Mouse (Mus musculus) forebrain, postnatal 0 days (tissue): ENCODE results near the gene 2410015M20Rik. TPM values are rescaled to one million over a fixed set of nuclear protein-coding genes. Genes with fewer than 3 reads are reported as not detected.
"Not testable (repeated sequence)": the region's sequence is repeated elsewhere in the genome, so short reads cannot be mapped to it uniquely, and the experiment has no call there.

Source experiments
- ATAC-seq: fragments of 200-750 bp; cut with Nextera tagmentation; 2 replicates; pipeline ENCODE4 v1.8.0; 2017; ENCODE audit warnings: mild to moderate bottlenecking, moderate library complexity
- DNase-seq: peaks from one replicate; pipeline ENCODE4 v3.0.0-alpha.2; 2015
- H3K27ac ChIP-seq: fragments of 300-500 bp; sonication (generic); 2 replicates; pipeline ENCODE4 v1.5.1; 2014; ENCODE audit warnings: low read depth, mild to moderate bottlenecking, antibody characterized with exemption, low read length, moderate library complexity, mixed read lengths
- H3K27me3 ChIP-seq: fragments of 300-500 bp; sonication (generic); 2 replicates; pipeline ENCODE4 v1.6.1; 2014; ENCODE audit warnings: mild to moderate bottlenecking, low read length, mixed read lengths; ENCODE audit not compliant: insufficient read depth
- H3K36me3 ChIP-seq: fragments of 300-500 bp; sonication (generic); 2 replicates; pipeline ENCODE4 v1.6.1; 2014; ENCODE audit warnings: mild to moderate bottlenecking, moderate library complexity; ENCODE audit not compliant: insufficient read depth
- H3K4me1 ChIP-seq: fragments of 300-500 bp; sonication (generic); 2 replicates; pipeline ENCODE4 v1.6.1; 2014; ENCODE audit warnings: antibody characterized with exemption; ENCODE audit not compliant: insufficient read depth
- H3K4me2 ChIP-seq: fragments of 300-500 bp; sonication (generic); 2 replicates; pipeline ENCODE4 v1.6.1; 2014; ENCODE audit warnings: low read depth, mild to moderate bottlenecking, moderate library complexity
- H3K4me3 ChIP-seq: fragments of 300-500 bp; sonication (generic); 2 replicates; pipeline ENCODE4 v1.5.1; 2014; ENCODE audit warnings: low read depth, low read length, mixed read lengths
- H3K9ac ChIP-seq: fragments of 300-500 bp; sonication (generic); 2 replicates; pipeline ENCODE4 v1.6.1; 2014; ENCODE audit warnings: mild to moderate bottlenecking
- H3K9me3 ChIP-seq: fragments of 300-500 bp; sonication (generic); 2 replicates; pipeline ENCODE4 v1.6.1; 2016; ENCODE audit warnings: low read length
- CTCF ChIP-seq: sonication (generic); IDR thresholded peaks from 2 replicates; pipeline ENCODE4 v1.5.1; 2016; ENCODE audit warnings: antibody characterized with exemption, control low read depth, low read depth
- WGBS: fragments of 180-500 bp; shearing (Covaris S2); extraction: QIAGEN DNeasy Blood & Tissue Kit; methylation state at CpG from one replicate; pipeline ENCODE4 v1.1.7; 2014; 5-methylcytosine and 5-hydroxymethylcytosine counted together
- polyA plus RNA-seq: library from polyadenylated mRNA; unstranded; fragments of >200 nt; fragmentation: Nextera tagmentation; extraction: Ambion mirVana; gene quantifications from 2 replicates; pipeline ENCODE4 v1.2.1, GENCODE M21; 2015
- total RNA-seq: library from RNA; depleted of rRNA; stranded (reverse); fragments of >200 nt; gene quantifications from 2 replicates; pipeline ENCODE4 v1.2.3, GENCODE M21; 2014

Gene 2410015M20Rik
- total and polyA plus RNA-seq, 2 experiments from 2014 or later, result 66.0 to 208 TPM

GRCm38 (mm10) chr17:56613236-56613844 lies 3.8 kb upstream of the 2410015M20Rik start, which contains the start of gene Rpl36:
Rpl36 (plus strand) TSS chr17:56613416.
- 1% methylated on average over 52 of the region's 52 CpGs for WGBS
- peak within 1 kb of the TSS; percentile 74 for H3K9ac ChIP-seq
- H3K9me3 ChIP-seq, result no peaks in the 10 kb centered on the region
- H3K27me3 ChIP-seq, result no peaks in the 10 kb centered on the region
- peaks cover 36% of the 10 kb centered on the region for H3K36me3 ChIP-seq
- peak within 1 kb of the TSS; percentile 59 for H3K4me3 ChIP-seq
- DNase-seq (peak; percentile 97), ATAC-seq (peak; percentile 80)
- peaks cover 19% of the 10 kb centered on the region for H3K4me1 ChIP-seq
- peak within 1 kb of the TSS; percentile 53 for H3K4me2 ChIP-seq
- peak within 1 kb of the TSS; percentile 96 for H3K27ac ChIP-seq
- peak; percentile 97 for TF ChIP-seq CTCF

- not testable (repeated sequence) for DNase-seq, H3K27me3 ChIP-seq, ATAC-seq, H3K4me2 ChIP-seq, H3K4me3 ChIP-seq, H3K27ac ChIP-seq, H3K9me3 ChIP-seq, H3K9ac ChIP-seq
- Histone ChIP-seq H3K4me1 (peaks cover 19% of the 10 kb centered on the region), H3K36me3 (peaks cover 30% of the 10 kb centered on the region)
- WGBS, result 82% methylated on average over 10 of the region's 10 CpGs
Observed at GRCm38 (mm10) chr17:56612565-56612939, 3.0 kb upstream of the 2410015M20Rik start.

- ATAC-seq (no peak), DNase-seq (no peak)
- no peak for TF ChIP-seq CTCF
- 18% methylated on average over 14 of the region's 14 CpGs for WGBS
- H3K4me2 ChIP-seq, result no peak overlapping the region
- H3K4me3 ChIP-seq, result no peak overlapping the region
- H3K27me3 ChIP-seq, result no peaks in the 10 kb centered on the region
- H3K9me3 ChIP-seq, result no peaks in the 10 kb centered on the region
- peaks cover 29% of the 10 kb centered on the region for H3K36me3 ChIP-seq
- H3K9ac ChIP-seq, result no peak overlapping the region
- H3K4me1 ChIP-seq, result peaks cover 19% of the 10 kb centered on the region
- H3K27ac ChIP-seq, result no peak overlapping the region
Observed at GRCm38 (mm10) chr17:56611861-56612564, 2.4 kb upstream of the 2410015M20Rik start.

GRCm38 (mm10) chr17:56611323-56611722 lies 1.8 kb upstream of the 2410015M20Rik start:
- Histone ChIP-seq H3K4me1 (peaks cover 19% of the 10 kb centered on the region), H3K27ac (no peak overlapping the region), H3K4me2 (no peak overlapping the region), H3K36me3 (peaks cover 30% of the 10 kb centered on the region), H3K27me3 (no peaks in the 10 kb centered on the region), H3K9me3 (no peaks in the 10 kb centered on the region), H3K9ac (no peak overlapping the region), H3K4me3 (no peak overlapping the region)
- no peak for DNase-seq
- TF ChIP-seq CTCF, result no peak
- WGBS, result 67% methylated on average over 2 of the region's 2 CpGs
- no peak for ATAC-seq

- ATAC-seq, result no peak
- Histone ChIP-seq H3K36me3 (peaks cover 38% of the 10 kb centered on the region), H3K27ac (0 out of 2 replicates have a peak overlapping the region, but pooled peaks have one; percentile 35), H3K9me3 (no peaks in the 10 kb centered on the region), H3K27me3 (no peaks in the 10 kb centered on the region), H3K9ac (peak overlapping the region; percentile 74), H3K4me1 (peaks cover 15% of the 10 kb centered on the region), H3K4me3 (peak overlapping the region; percentile 47), H3K4me2 (peak overlapping the region; percentile 82)
- TF ChIP-seq CTCF, result no peak
- no peak for DNase-seq
- 58% methylated on average over 5 of the region's 5 CpGs for WGBS
Observed at GRCm38 (mm10) chr17:56608699-56609098, 872 bp downstream of the 2410015M20Rik start.

- Histone ChIP-seq H3K9ac (no peak overlapping the region), H3K4me3 (no peak overlapping the region), H3K9me3 (no peaks in the 10 kb centered on the region), H3K36me3 (peaks cover 50% of the 10 kb centered on the region), H3K4me2 (no peak overlapping the region), H3K27ac (no peak overlapping the region), H3K27me3 (no peaks in the 10 kb centered on the region), H3K4me1 (peaks cover 15% of the 10 kb centered on the region)
- no peak for TF ChIP-seq CTCF
- ATAC-seq (no peak), DNase-seq (no peak)
- WGBS, result 80% methylated on average over 3 of the region's 3 CpGs
Observed at GRCm38 (mm10) chr17:56607521-56608062, 2.0 kb downstream of the 2410015M20Rik start.

GRCm38 (mm10) chr17:56605431-56605830 lies 4.1 kb downstream of the 2410015M20Rik start:
- 91% methylated on average over 9 of the region's 9 CpGs for WGBS
- peaks cover 14% of the 10 kb centered on the region for H3K4me1 ChIP-seq
- no peak for DNase-seq
- no peaks in the 10 kb centered on the region for H3K9me3 ChIP-seq
- H3K27ac ChIP-seq, result no peak overlapping the region
- H3K4me2 ChIP-seq, result no peak overlapping the region
- H3K36me3 ChIP-seq, result peaks cover 69% of the 10 kb centered on the region
- no peak for ATAC-seq
- H3K27me3 ChIP-seq, result no peaks in the 10 kb centered on the region
- no peak for TF ChIP-seq CTCF
- no peak overlapping the region for H3K4me3 ChIP-seq
- no peak overlapping the region for H3K9ac ChIP-seq
